Mouse (Mus musculus) forebrain, embryonic 14.5 days (tissue): ENCODE results near the gene Snrpc. TPM values are rescaled to one million over a fixed set of nuclear protein-coding genes. Genes with fewer than 3 reads are reported as not detected.
A peak's percentile ranks its signal among the peaks of the same experiment; 100 is the strongest.

ENCODE experiments used
- ATAC-seq: fragments of 200-750 bp; cut with Nextera tagmentation; 2 replicates; pipeline ENCODE4 v1.8.0; 2017; ENCODE audit warnings: mild to moderate bottlenecking, moderate library complexity
- DNase-seq: peaks from one replicate; pipeline ENCODE4 v3.0.0-alpha.2; 2015; ENCODE audit warnings: low spot score
- H3K27ac ChIP-seq: fragments of 300-500 bp; sonication (generic); 2 replicates; pipeline ENCODE4 v1.5.1; 2014; ENCODE audit warnings: low read depth, mild to moderate bottlenecking, control low read depth, low read length, moderate library complexity
- H3K27me3 ChIP-seq: fragments of 300-500 bp; sonication (generic); replicated peaks from 2 replicates; pipeline ENCODE4 v1.6.1; 2014; ENCODE audit warnings: low read length, control low read depth, mixed read lengths; ENCODE audit not compliant: control insufficient read depth, insufficient read depth
- H3K36me3 ChIP-seq: fragments of 300-500 bp; sonication (generic); 2 replicates; pipeline ENCODE4 v1.6.1; 2014; ENCODE audit warnings: low read length, control low read depth; ENCODE audit not compliant: control insufficient read depth, insufficient read depth
- H3K4me1 ChIP-seq: fragments of 300-500 bp; sonication (generic); 2 replicates; pipeline ENCODE4 v1.6.1; 2014; ENCODE audit warnings: antibody characterized with exemption, low read length, control low read depth; ENCODE audit not compliant: control insufficient read depth, insufficient read depth
- H3K4me2 ChIP-seq: fragments of 300-500 bp; sonication (generic); 2 replicates; pipeline ENCODE4 v1.6.1; 2014; ENCODE audit warnings: mild to moderate bottlenecking, control low read depth, low read length
- H3K4me3 ChIP-seq: fragments of 300-500 bp; sonication (generic); 2 replicates; pipeline ENCODE4 v1.5.1; 2014; ENCODE audit warnings: low read depth, low read length, control low read depth
- H3K9ac ChIP-seq: fragments of 300-500 bp; sonication (generic); 2 replicates; pipeline ENCODE4 v1.6.1; 2014; ENCODE audit warnings: mild to moderate bottlenecking, low read length, control low read depth, moderate library complexity
- H3K9me3 ChIP-seq: fragments of 300-500 bp; sonication (generic); replicated peaks from 2 replicates; pipeline ENCODE4 v1.6.1; 2016; ENCODE audit warnings: low read length, control low read depth, mixed read lengths; ENCODE audit not compliant: control insufficient read depth
- WGBS: fragments of 180-500 bp; shearing (Covaris S2); extraction: QIAGEN DNeasy Blood & Tissue Kit; methylation state at CpG from one replicate; pipeline ENCODE4 v1.1.7; 2014; 5-methylcytosine and 5-hydroxymethylcytosine counted together
- polyA plus RNA-seq: library from polyadenylated mRNA; unstranded; fragments of >200 nt; fragmentation: Nextera tagmentation; extraction: Ambion mirVana; gene quantifications from 2 replicates; pipeline ENCODE4 v1.2.1, GENCODE M21; 2014

Gene Snrpc
- polyA plus RNA-seq, 1 experiment from 2014 or later: 338 TPM

GRCm38 (mm10) chr17:27851076-27851475 lies 13.1 kb downstream of the Snrpc start:
- H3K27me3 ChIP-seq: no peaks in the 10 kb centered on the region
- H3K4me1 ChIP-seq: no peaks in the 10 kb centered on the region
- H3K4me3 ChIP-seq: no peak overlapping the region
- H3K9ac ChIP-seq: no peak overlapping the region
- H3K36me3 ChIP-seq: peaks cover 77% of the 10 kb centered on the region
- WGBS: 89% methylated on average over 3 of the region's 3 CpGs
- H3K27ac ChIP-seq: no peak overlapping the region
- no peaks in the 10 kb centered on the region for H3K9me3 ChIP-seq
- DNase-seq (no peak), ATAC-seq (no peak)
- H3K4me2 ChIP-seq: no peak overlapping the region

- WGBS: under 1% methylated on average over 52 of the region's 54 CpGs
- H3K27ac ChIP-seq: peak within 1 kb of the TSS; percentile 75
Measured at GRCm38 (mm10) chr17:27856265-27856797, 18.4 kb downstream of the Snrpc start, which contains the start of gene Uhrf1bp1. Uhrf1bp1 (plus strand) TSS chr17:27856441.

GRCm38 (mm10) chr17:27856798-27857648 lies 19.1 kb downstream of the Snrpc start:
- peak; percentile 49 for DNase-seq
- H3K27ac ChIP-seq: peak overlapping the region; percentile 75
- H3K4me3 ChIP-seq: peak overlapping the region; percentile 89
- H3K9me3 ChIP-seq: no peaks in the 10 kb centered on the region
- H3K36me3 ChIP-seq: peaks cover 21% of the 10 kb centered on the region
- H3K4me1 ChIP-seq: peaks cover 18% of the 10 kb centered on the region
- peak overlapping the region; percentile 90 for H3K9ac ChIP-seq
- ATAC-seq: peak; percentile 75
- 2% methylated on average over 48 of the region's 52 CpGs for WGBS
- no peaks in the 10 kb centered on the region for H3K27me3 ChIP-seq
- peak overlapping the region; percentile 82 for H3K4me2 ChIP-seq

More at GRCm38 (mm10) chr17:27856265-27856797, 18.4 kb downstream of the Snrpc start, which contains the start of gene Uhrf1bp1:
- peak within 1 kb of the TSS; percentile 90 for H3K9ac ChIP-seq
- peak within 1 kb of the TSS; percentile 82 for H3K4me2 ChIP-seq
- DNase-seq: peak; percentile 86
- peak; percentile 88 for ATAC-seq
- peaks cover 24% of the 10 kb centered on the region for H3K36me3 ChIP-seq
- peak within 1 kb of the TSS; percentile 89 for H3K4me3 ChIP-seq
- peaks cover 18% of the 10 kb centered on the region for H3K4me1 ChIP-seq
- no peaks in the 10 kb centered on the region for H3K27me3 ChIP-seq
- no peaks in the 10 kb centered on the region for H3K9me3 ChIP-seq

- Histone ChIP-seq H3K36me3 (peaks cover 13% of the 10 kb centered on the region), H3K27me3 (no peaks in the 10 kb centered on the region), H3K27ac (no peak overlapping the region), H3K4me3 (peak overlapping the region; percentile 89), H3K9me3 (no peaks in the 10 kb centered on the region), H3K9ac (peak overlapping the region; percentile 90; the same call in 1 of the 2 replicates), H3K4me1 (peaks cover 18% of the 10 kb centered on the region), H3K4me2 (peak overlapping the region; percentile 82)
- 64% methylated on average over 11 of the region's 11 CpGs for WGBS
- no peak for ATAC-seq
- no peak for DNase-seq
Measured at GRCm38 (mm10) chr17:27857649-27858475, 19.9 kb downstream of the Snrpc start.

GRCm38 (mm10) chr17:27859131-27859530 lies 21.2 kb downstream of the Snrpc start:
- no peak overlapping the region for H3K9ac ChIP-seq
- DNase-seq (no peak), ATAC-seq (no peak)
- H3K36me3 ChIP-seq: peaks cover 5% of the 10 kb centered on the region; the same call in 1 of the 2 replicates
- H3K27me3 ChIP-seq: no peaks in the 10 kb centered on the region
- H3K27ac ChIP-seq: no peak overlapping the region
- WGBS: 48% methylated on average over 2 of the region's 2 CpGs
- H3K4me1 ChIP-seq: peaks cover 18% of the 10 kb centered on the region
- H3K9me3 ChIP-seq: no peaks in the 10 kb centered on the region
- no peak overlapping the region for H3K4me3 ChIP-seq
- H3K4me2 ChIP-seq: no peak overlapping the region

GRCm38 (mm10) chr17:27865461-27865860 lies 27.5 kb downstream of the Snrpc start:
- no peaks in the 10 kb centered on the region for H3K27me3 ChIP-seq
- no peak overlapping the region for H3K4me2 ChIP-seq
- ATAC-seq: no peak
- H3K4me3 ChIP-seq: no peak overlapping the region
- H3K4me1 ChIP-seq: no peaks in the 10 kb centered on the region
- H3K9ac ChIP-seq: no peak overlapping the region
- no peaks in the 10 kb centered on the region for H3K36me3 ChIP-seq
- DNase-seq: no peak
- no peaks in the 10 kb centered on the region for H3K9me3 ChIP-seq
- WGBS: 78% methylated on average over 2 of the region's 2 CpGs
- no peak overlapping the region for H3K27ac ChIP-seq

- no peaks in the 10 kb centered on the region for H3K9me3 ChIP-seq
- H3K4me1 ChIP-seq: no peaks in the 10 kb centered on the region
- ATAC-seq (no peak), DNase-seq (no peak)
- H3K4me2 ChIP-seq: no peak overlapping the region
- H3K36me3 ChIP-seq: no peaks in the 10 kb centered on the region
- 91% methylated on average over 4 of the region's 4 CpGs for WGBS
- H3K27ac ChIP-seq: no peak overlapping the region
- H3K9ac ChIP-seq: no peak overlapping the region
- no peaks in the 10 kb centered on the region for H3K27me3 ChIP-seq
- H3K4me3 ChIP-seq: no peak overlapping the region
Measured at GRCm38 (mm10) chr17:27866737-27867136, 28.8 kb downstream of the Snrpc start.

GRCm38 (mm10) chr17:27871851-27872250 lies 33.9 kb downstream of the Snrpc start:
- ATAC-seq: no peak
- no peak overlapping the region for H3K4me3 ChIP-seq
- H3K4me2 ChIP-seq: no peak overlapping the region
- no peaks in the 10 kb centered on the region for H3K27me3 ChIP-seq
- no peaks in the 10 kb centered on the region for H3K4me1 ChIP-seq
- no peak overlapping the region for H3K27ac ChIP-seq
- no peaks in the 10 kb centered on the region for H3K9me3 ChIP-seq
- no peaks in the 10 kb centered on the region for H3K36me3 ChIP-seq
- DNase-seq: peak; percentile 61
- no peak overlapping the region for H3K9ac ChIP-seq
- WGBS: 77% methylated on average over 3 of the region's 3 CpGs
